Mouse (Mus musculus) intestine, embryonic 15.5 days (tissue): ENCODE results near the gene Prkd3. TPM values are rescaled to one million over a fixed set of nuclear protein-coding genes. Genes with fewer than 3 reads are reported as not detected.

ENCODE experiments used
- ATAC-seq: fragments of 200-750 bp; cut with Nextera tagmentation; 2 replicates; pipeline ENCODE4 v1.8.0; 2017; ENCODE audit warnings: moderate TSS enrichment, moderate library complexity
- H3K27ac ChIP-seq: fragments of 300-500 bp; sonication (generic); 2 replicates; pipeline ENCODE4 v1.5.1; 2015; ENCODE audit warnings: mild to moderate bottlenecking, inconsistent platforms
- H3K27me3 ChIP-seq: fragments of 300-500 bp; sonication (generic); replicated peaks from 2 replicates; pipeline ENCODE4 v1.6.1; 2015; ENCODE audit warnings: inconsistent platforms
- H3K36me3 ChIP-seq: fragments of 300-500 bp; sonication (generic); 2 replicates; pipeline ENCODE4 v1.6.1; 2015; ENCODE audit warnings: inconsistent platforms
- H3K4me1 ChIP-seq: fragments of 300-500 bp; sonication (generic); replicated peaks from 2 replicates; pipeline ENCODE4 v1.6.1; 2015; ENCODE audit warnings: inconsistent platforms
- H3K4me2 ChIP-seq: fragments of 300-500 bp; sonication (generic); replicated peaks from 2 replicates; pipeline ENCODE4 v1.6.1; 2015; ENCODE audit warnings: mild to moderate bottlenecking, inconsistent platforms
- H3K4me3 ChIP-seq: fragments of 300-500 bp; sonication (generic); replicated peaks from 2 replicates; pipeline ENCODE4 v1.5.1; 2015; ENCODE audit warnings: inconsistent platforms
- H3K9ac ChIP-seq: fragments of 300-500 bp; sonication (generic); 2 replicates; pipeline ENCODE4 v1.6.1; 2015; ENCODE audit warnings: inconsistent platforms
- H3K9me3 ChIP-seq: fragments of 300-500 bp; sonication (generic); 2 replicates; pipeline ENCODE4 v1.6.1; 2016; ENCODE audit warnings: inconsistent platforms
- WGBS: fragments of 180-500 bp; shearing (Covaris S2); methylation state at CpG from one replicate; pipeline ENCODE4 v1.1.7; 2015; 5-methylcytosine and 5-hydroxymethylcytosine counted together
- polyA plus RNA-seq: library from polyadenylated mRNA; unstranded; fragments of >200 nt; fragmentation: Nextera tagmentation; extraction: Ambion mirVana; gene quantifications from 2 replicates; pipeline ENCODE4 v1.2.1, GENCODE M21; 2015

The Prkd3 gene
- 26.2 and 30.9 TPM in 2 replicates for polyA plus RNA-seq

GRCm38 (mm10) chr17:79020208-79020983 lies at the start of gene Prkd3:
TSS of gene Prkd3 (minus strand) at chr17:79020816.
- Histone ChIP-seq H3K9ac (peak within 1 kb of the TSS; percentile 78), H3K27me3 (no peaks in the 10 kb centered on the region), H3K36me3 (no peaks in the 10 kb centered on the region), H3K4me1 (peaks cover 7% of the 10 kb centered on the region; the same call in 1 of the 2 replicates), H3K9me3 (no peaks in the 10 kb centered on the region), H3K4me3 (peak within 1 kb of the TSS; percentile 85), H3K27ac (peak within 1 kb of the TSS; percentile 89), H3K4me2 (peak within 1 kb of the TSS; percentile 79)
- peak; percentile 95 for ATAC-seq
- under 1% methylated on average over 95 of the region's 113 CpGs for WGBS

DNA sequence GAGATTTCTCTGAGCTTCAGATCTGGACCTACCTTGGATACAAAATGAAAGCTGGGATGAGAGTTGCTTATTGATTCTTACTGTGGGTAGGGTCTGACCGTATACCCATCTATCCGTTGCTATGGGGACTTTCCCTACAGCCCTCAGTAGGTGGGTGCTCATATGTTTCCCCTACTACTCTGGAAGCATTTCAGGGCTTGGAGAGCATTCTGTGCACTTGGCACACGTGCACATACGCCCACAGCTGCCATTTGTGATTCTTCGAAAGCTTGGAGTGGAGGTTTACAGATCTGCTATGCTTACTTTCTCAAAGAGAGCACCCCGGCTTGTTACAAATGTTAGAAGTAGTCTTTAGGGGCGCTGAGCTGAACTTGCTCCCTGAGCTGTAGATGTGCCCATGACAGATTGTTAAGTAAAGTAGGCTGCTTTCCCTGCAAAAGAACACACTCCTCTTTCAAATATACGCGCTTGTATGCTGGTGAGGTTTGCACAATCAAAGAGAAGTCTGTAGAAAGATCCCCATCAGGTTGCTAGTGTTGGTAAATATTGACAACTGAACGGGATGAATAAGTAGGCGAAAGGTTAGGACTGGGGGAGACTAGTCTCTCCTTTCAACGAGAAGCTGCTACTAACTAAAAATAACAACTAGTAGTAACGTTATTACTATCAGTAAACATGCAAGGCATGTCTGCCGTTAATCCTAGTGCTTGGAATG lies 49.3 kb upstream of the Prkd3 start:
- H3K4me3 ChIP-seq, result no peak overlapping the region
- H3K27me3 ChIP-seq, result no peaks in the 10 kb centered on the region
- no peaks in the 10 kb centered on the region for H3K36me3 ChIP-seq
- no peaks in the 10 kb centered on the region for H3K9me3 ChIP-seq
- no peak overlapping the region for H3K4me2 ChIP-seq
- H3K4me1 ChIP-seq, result no peaks in the 10 kb centered on the region
- H3K27ac ChIP-seq, result no peak overlapping the region
- H3K9ac ChIP-seq, result no peak overlapping the region
- WGBS, result 76% methylated on average over 14 of the region's 14 CpGs
- no peak for ATAC-seq

DNA sequence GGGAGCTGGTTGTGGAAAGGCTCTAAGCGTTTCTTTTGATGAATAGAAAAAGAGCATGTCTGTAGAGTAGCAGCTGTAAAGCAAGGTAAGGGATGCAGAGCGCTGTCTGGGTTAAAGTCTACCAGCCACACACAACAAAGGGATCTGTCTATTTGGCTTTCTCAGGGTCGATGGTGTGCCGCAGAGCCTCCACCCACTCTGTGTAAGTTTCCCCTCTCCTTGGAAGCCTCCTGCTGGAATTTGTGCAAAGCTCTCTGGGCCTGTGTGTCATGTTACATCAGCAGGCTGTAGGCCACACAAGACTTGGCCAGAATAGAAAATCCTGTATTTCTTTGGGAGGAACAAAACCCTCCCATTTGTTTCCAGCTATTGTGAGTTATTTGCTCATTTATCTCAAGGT lies 48.4 kb upstream of the Prkd3 start:
- 38% methylated on average over 4 of the region's 4 CpGs for WGBS
- ATAC-seq, result peak; percentile 55
- no peaks in the 10 kb centered on the region for H3K27me3 ChIP-seq
- peak overlapping the region; percentile 44; the same call in 1 of the 2 replicates for H3K27ac ChIP-seq
- H3K4me3 ChIP-seq, result no peak overlapping the region
- no peak overlapping the region for H3K9ac ChIP-seq
- no peaks in the 10 kb centered on the region for H3K36me3 ChIP-seq
- H3K4me1 ChIP-seq, result no peaks in the 10 kb centered on the region
- no peak overlapping the region for H3K4me2 ChIP-seq
- no peaks in the 10 kb centered on the region for H3K9me3 ChIP-seq

DNA sequence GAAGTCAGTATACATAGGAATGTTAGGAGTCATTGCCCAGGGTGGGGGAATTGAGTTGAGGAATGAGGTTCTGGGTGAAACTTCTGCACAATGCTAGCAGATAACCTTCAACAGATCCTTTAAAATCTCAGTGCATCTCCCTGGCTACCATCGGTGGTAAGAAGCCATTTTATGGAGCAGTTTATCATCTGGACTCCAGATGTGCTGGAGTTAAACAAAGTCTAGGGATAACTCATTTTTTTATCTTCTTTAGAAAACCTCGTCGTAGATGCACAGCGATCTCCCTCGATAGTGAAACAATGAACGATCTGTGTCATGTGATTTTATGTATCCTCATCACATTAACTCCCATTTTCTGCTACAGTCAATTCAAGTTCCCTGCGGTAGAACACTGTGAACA lies 48.0 kb upstream of the Prkd3 start:
- no peak overlapping the region for H3K9ac ChIP-seq
- no peak overlapping the region for H3K4me2 ChIP-seq
- H3K27me3 ChIP-seq, result no peaks in the 10 kb centered on the region
- WGBS, result 39% methylated on average over 7 of the region's 7 CpGs
- no peak for ATAC-seq
- peak overlapping the region; percentile 44; the same call in 1 of the 2 replicates for H3K27ac ChIP-seq
- no peak overlapping the region for H3K4me3 ChIP-seq
- H3K36me3 ChIP-seq, result no peaks in the 10 kb centered on the region
- H3K4me1 ChIP-seq, result no peaks in the 10 kb centered on the region
- H3K9me3 ChIP-seq, result no peaks in the 10 kb centered on the region

DNA sequence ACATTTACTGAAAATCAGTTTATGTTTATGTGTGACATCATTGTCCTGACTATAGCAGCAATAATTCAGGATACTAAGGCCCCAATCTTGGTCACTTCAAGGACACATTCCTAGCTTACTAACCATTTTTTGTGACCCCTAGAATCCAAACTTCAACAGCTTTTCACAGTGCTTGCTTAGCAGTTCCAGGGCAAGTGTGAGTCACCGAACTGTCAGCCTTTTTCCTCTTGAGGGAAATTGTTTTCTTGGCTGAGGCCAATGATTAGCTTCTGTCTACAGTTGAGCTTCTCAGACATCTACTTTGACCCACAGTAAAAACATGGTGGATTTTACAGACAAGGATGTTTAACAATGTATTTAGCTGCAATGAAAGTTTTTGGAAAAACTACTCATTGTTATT lies 43.6 kb upstream of the Prkd3 start:
- Histone ChIP-seq H3K4me2 (no peak overlapping the region), H3K36me3 (no peaks in the 10 kb centered on the region), H3K9ac (no peak overlapping the region), H3K4me1 (no peaks in the 10 kb centered on the region), H3K9me3 (no peaks in the 10 kb centered on the region), H3K27me3 (no peaks in the 10 kb centered on the region), H3K27ac (no peak overlapping the region), H3K4me3 (no peak overlapping the region)
- WGBS, result 73% methylated on average over 1 of the region's 1 CpGs
- no peak for ATAC-seq

- Histone ChIP-seq H3K27ac (no peak overlapping the region), H3K36me3 (no peaks in the 10 kb centered on the region), H3K4me3 (no peak overlapping the region), H3K9ac (no peak overlapping the region), H3K9me3 (no peaks in the 10 kb centered on the region), H3K4me1 (no peaks in the 10 kb centered on the region), H3K4me2 (no peak overlapping the region), H3K27me3 (no peaks in the 10 kb centered on the region)
- ATAC-seq, result no peak
- 59% methylated on average over 5 of the region's 5 CpGs for WGBS
Observed at GRCm38 (mm10) chr17:79060221-79060620, 39.6 kb upstream of the Prkd3 start.

DNA sequence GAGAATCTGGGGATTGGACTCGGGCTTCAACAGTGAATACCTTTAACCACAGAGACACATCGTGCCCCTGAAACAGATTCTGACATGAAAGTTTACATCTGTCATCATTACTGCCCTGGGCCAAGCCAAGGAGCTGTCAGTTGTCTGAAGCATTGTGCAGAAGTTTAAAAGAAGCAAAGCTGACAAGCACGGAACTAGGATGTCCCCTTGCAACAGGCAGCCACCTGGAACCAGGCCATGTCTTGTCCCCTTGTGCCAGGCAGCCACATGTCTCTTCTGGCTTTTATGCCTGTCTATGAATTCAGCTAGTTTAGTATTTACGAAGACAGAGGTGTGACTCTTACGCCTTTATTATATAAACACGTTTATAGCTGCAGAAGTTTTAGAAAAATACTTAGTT lies 37.7 kb upstream of the Prkd3 start:
- no peaks in the 10 kb centered on the region for H3K9me3 ChIP-seq
- H3K27ac ChIP-seq, result no peak overlapping the region
- no peaks in the 10 kb centered on the region for H3K27me3 ChIP-seq
- WGBS, result 67% methylated on average over 6 of the region's 6 CpGs
- H3K4me2 ChIP-seq, result no peak overlapping the region
- no peaks in the 10 kb centered on the region for H3K4me1 ChIP-seq
- ATAC-seq, result no peak
- H3K4me3 ChIP-seq, result no peak overlapping the region
- H3K36me3 ChIP-seq, result no peaks in the 10 kb centered on the region
- no peak overlapping the region for H3K9ac ChIP-seq

DNA sequence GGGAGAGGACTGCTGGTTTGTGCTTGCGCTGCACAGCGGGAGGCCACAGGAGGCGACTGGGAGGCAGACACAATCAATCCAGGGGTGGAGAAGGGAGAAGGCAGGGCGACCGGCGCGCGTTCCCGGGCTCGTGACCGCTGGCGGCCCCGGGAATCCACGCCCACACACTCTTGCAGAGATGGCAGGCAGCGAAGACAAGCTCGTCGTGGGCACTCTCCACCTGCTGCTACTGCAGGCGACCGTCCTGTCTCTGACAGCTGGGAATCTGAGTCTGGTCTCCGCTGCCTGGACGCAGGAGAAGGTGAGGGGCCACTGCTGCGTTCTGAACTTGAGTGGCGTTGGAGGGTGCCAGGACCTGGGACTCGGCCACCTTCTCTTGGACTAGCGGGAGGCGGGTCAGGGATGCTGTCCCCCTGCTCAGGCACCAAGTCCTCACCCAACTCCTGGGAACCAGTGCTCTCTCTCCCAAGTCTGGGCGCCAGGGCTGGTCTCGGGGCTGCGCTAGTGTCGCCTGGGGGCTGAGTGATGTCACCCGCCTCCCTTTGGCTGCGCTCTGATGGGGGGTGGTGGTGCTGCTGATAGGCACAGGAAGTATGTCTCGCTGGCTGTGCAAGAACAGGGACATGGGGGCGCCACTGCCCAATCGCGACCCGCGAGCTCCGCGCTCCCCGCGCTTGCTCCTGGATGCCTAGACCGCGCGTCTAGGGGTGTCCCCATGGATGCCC lies 31.6 kb upstream of the Prkd3 start:
- under 1% methylated on average over 45 of the region's 45 CpGs for WGBS
- peak; percentile 91 for ATAC-seq
- H3K27me3 ChIP-seq, result no peaks in the 10 kb centered on the region; the same call in 1 of the 2 replicates
- H3K9ac ChIP-seq, result peak overlapping the region; percentile 49
- peak overlapping the region; percentile 55 for H3K4me3 ChIP-seq
- H3K9me3 ChIP-seq, result no peaks in the 10 kb centered on the region
- peak overlapping the region; percentile 100 for H3K4me2 ChIP-seq
- H3K36me3 ChIP-seq, result no peaks in the 10 kb centered on the region
- H3K27ac ChIP-seq, result no peak overlapping the region
- H3K4me1 ChIP-seq, result peaks cover 6% of the 10 kb centered on the region; the same call in 1 of the 2 replicates

GRCm38 (mm10) chr17:79051606-79052005 lies 31.0 kb upstream of the Prkd3 start, which contains the start of gene Qpct:
TSS of gene Qpct (plus strand) at chr17:79051906.
- 69% methylated on average over 4 of the region's 4 CpGs for WGBS
- Histone ChIP-seq H3K27ac (no peak within 1 kb of the TSS), H3K36me3 (no peaks in the 10 kb centered on the region), H3K9me3 (no peaks in the 10 kb centered on the region), H3K27me3 (no peaks in the 10 kb centered on the region; the same call in 1 of the 2 replicates), H3K9ac (peak within 1 kb of the TSS; percentile 49), H3K4me1 (peaks cover 6% of the 10 kb centered on the region; the same call in 1 of the 2 replicates), H3K4me2 (peak within 1 kb of the TSS; percentile 100), H3K4me3 (peak within 1 kb of the TSS; percentile 55)
- no peak for ATAC-seq

DNA sequence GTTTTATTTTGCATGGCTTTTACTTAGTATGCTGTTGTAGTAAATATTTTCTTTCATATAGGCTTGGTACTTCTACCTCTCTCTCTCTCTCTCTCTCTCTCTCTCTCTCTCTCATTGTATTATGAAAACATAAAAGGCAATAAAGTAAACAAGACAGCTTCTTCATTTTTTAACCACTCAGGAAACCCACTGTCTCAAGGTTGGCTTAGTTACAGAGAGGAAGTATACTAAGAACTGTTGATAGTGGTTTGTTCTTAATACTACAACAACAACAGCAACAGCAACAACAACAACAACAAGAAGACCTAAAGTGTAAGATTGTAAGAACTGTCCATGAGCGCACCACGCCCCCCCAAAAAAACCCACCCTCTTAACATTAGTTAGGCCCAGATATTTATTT lies 23.1 kb upstream of the Prkd3 start:
- 92% methylated on average over 2 of the region's 2 CpGs for WGBS
- H3K9ac ChIP-seq, result no peak overlapping the region
- no peak for ATAC-seq
- no peaks in the 10 kb centered on the region for H3K4me1 ChIP-seq
- no peak overlapping the region for H3K4me2 ChIP-seq
- H3K4me3 ChIP-seq, result no peak overlapping the region
- H3K27ac ChIP-seq, result no peak overlapping the region
- no peaks in the 10 kb centered on the region for H3K36me3 ChIP-seq
- no peaks in the 10 kb centered on the region for H3K27me3 ChIP-seq
- H3K9me3 ChIP-seq, result no peaks in the 10 kb centered on the region

DNA sequence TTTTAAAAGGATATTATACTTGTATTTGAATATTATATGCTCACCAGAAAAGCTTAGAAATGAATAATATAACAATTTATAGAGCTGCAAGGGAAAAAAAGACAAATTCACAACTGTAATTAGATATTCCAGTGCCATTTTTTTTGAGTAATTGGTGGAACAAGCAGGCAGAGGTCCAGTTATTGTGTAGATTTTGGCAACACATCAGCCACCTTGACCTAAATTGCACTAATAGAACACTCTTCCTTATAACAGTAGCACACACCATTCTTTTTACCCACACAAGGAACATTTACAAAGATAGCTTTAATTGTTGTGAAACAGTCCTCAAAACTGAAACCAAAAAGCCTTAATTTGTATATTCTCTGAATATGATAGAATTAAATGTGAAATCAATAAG lies 19.0 kb upstream of the Prkd3 start:
- Histone ChIP-seq H3K27ac (no peak overlapping the region), H3K4me1 (no peaks in the 10 kb centered on the region), H3K27me3 (no peaks in the 10 kb centered on the region), H3K4me3 (no peak overlapping the region), H3K4me2 (no peak overlapping the region), H3K9ac (no peak overlapping the region), H3K9me3 (no peaks in the 10 kb centered on the region), H3K36me3 (no peaks in the 10 kb centered on the region)
- ATAC-seq, result no peak

- H3K4me3 ChIP-seq, result no peak overlapping the region
- H3K9me3 ChIP-seq, result no peaks in the 10 kb centered on the region
- ATAC-seq, result no peak
- H3K4me1 ChIP-seq, result no peaks in the 10 kb centered on the region
- H3K4me2 ChIP-seq, result no peak overlapping the region
- H3K36me3 ChIP-seq, result no peaks in the 10 kb centered on the region
- no peaks in the 10 kb centered on the region for H3K27me3 ChIP-seq
- WGBS, result 82% methylated on average over 4 of the region's 4 CpGs
- no peak overlapping the region for H3K27ac ChIP-seq
- no peak overlapping the region for H3K9ac ChIP-seq
Observed at GRCm38 (mm10) chr17:79032782-79033181, 12.2 kb upstream of the Prkd3 start.
